Mouse (Mus musculus): ENCODE measurements around the gene Ppp1r1a. TPM values are rescaled to one million over a fixed set of nuclear protein-coding genes. Genes with fewer than 3 reads are reported as not detected.

The Ppp1r1a gene
- polyA plus RNA-seq, 1 experiment from 2014 or later = 7.6 TPM

DNA sequence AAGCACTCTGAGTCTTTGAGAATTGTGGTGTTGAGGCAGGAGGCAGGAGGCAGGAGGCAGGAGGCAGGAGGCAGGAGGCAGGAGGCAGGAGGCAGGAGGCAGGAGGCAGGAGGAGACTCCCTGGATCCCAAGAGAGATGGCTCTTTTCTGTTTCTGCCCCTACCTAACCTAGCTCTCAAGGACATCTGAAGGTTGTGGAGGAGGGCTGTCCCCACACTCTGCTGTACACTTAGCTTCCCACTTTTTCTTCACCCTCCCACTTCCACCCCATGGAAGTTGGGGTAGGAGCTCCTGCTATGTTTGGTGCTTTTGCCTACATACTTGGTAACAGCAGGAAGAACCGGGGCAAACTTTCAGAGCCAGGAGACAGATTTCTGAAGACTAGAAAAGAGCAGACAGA, 2.0 kb downstream of the Ppp1r1a start:
- WGBS = 60% methylated on average over 1 of the region's 1 CpGs
- Histone ChIP-seq H3K4me2 (no peak overlapping the region), H3K27ac (no peak overlapping the region), H3K4me1 (peaks cover 24% of the 10 kb centered on the region), H3K4me3 (no peak overlapping the region), H3K36me3 (no peaks in the 10 kb centered on the region), H3K27me3 (peaks cover 30% of the 10 kb centered on the region), H3K9ac (no peak overlapping the region), H3K9me3 (no peaks in the 10 kb centered on the region)
- ATAC-seq (ENCODE audit: insufficient number of reproducible peaks, low FRiP score, low TSS enrichment, low read depth) = no peak

DNA sequence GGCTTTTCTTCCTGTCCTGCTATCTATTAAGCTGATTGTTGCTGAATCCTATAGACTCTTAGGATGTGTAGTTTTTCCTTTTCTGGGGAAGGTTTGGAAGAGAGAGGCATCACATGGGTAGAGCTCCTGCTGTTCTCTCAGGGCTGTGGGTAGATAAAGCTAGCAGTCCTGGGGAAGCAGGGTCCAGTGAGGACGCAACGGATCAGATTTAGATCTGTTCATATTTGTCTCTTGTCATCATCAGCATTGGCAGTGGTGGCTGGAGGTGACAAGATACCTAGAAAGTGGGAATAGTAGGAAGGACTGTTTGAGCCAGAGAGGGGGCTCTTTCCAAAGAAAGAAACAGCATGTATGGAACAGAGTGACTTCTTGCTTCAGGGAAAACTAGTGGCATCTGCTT, 2.8 kb downstream of the Ppp1r1a start:
- Histone ChIP-seq H3K36me3 (no peaks in the 10 kb centered on the region), H3K4me3 (no peak overlapping the region), H3K27me3 (peaks cover 28% of the 10 kb centered on the region), H3K9ac (no peak overlapping the region), H3K4me2 (no peak overlapping the region), H3K27ac (no peak overlapping the region), H3K9me3 (no peaks in the 10 kb centered on the region), H3K4me1 (peaks cover 24% of the 10 kb centered on the region)
- WGBS = 82% methylated on average over 2 of the region's 2 CpGs
- ATAC-seq (ENCODE audit: insufficient number of reproducible peaks, low FRiP score, low TSS enrichment, low read depth) = no peak

DNA sequence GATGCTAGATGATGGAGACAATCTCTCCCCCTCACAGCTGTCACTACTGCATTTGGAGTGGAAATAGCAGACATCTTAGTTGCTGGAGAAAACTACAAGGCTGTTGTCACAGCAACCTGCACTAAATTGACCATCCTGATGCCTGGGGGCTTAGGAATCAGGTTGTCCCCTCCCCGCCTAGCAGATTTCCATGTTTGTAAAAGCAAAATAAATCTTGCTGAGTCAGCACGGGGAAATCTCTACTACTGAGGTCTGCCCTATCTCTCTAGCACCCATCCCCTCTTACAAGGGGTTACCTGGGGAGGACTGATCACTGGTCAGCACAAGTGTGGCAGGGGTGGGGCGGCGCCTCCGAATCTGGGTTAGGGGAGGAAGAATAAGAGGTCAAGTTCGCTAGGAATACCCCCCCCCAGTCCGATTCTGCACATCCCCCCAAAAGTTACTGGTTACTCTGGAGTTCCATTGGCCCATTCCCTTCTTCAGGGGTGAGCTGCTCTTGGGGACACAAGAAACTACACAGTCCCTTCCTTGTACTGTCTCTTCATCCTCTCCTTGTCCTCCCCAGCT, 3.7 kb downstream of the Ppp1r1a start:
- Histone ChIP-seq H3K4me2 (no peak overlapping the region), H3K9ac (no peak overlapping the region), H3K4me1 (peaks cover 24% of the 10 kb centered on the region), H3K9me3 (no peaks in the 10 kb centered on the region), H3K36me3 (no peaks in the 10 kb centered on the region), H3K4me3 (no peak overlapping the region), H3K27ac (no peak overlapping the region), H3K27me3 (peaks cover 26% of the 10 kb centered on the region)
- ATAC-seq (ENCODE audit: insufficient number of reproducible peaks, low FRiP score, low TSS enrichment, low read depth) = no peak
- 84% methylated on average over 7 of the region's 7 CpGs for WGBS

DNA sequence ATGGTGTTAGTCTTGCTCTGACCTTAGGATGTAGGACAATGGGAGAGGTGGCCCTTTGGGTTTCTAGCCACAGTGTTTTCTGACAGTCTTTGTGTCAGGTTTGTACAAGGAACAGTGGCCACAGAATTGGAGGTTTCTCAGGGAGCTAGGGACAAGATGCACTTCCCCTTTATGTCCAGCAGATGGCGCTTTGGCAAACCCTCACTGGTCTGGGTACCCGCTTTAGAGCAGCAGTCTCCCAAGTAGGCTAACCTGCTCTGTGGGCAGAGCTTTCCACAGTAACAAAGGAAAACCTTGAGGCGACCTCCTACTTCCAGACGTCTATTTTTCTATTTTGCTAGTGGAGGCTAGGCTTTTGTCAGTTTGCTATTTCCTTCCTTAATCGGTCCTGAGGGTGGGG, 7.4 kb downstream of the Ppp1r1a start:
- no peak for ATAC-seq (ENCODE audit: insufficient number of reproducible peaks, low FRiP score, low TSS enrichment, low read depth)
- Histone ChIP-seq H3K9ac (no peak overlapping the region), H3K4me3 (no peak overlapping the region), H3K27me3 (peaks cover 2% of the 10 kb centered on the region; the same call in 1 of the 2 replicates), H3K4me1 (no peaks in the 10 kb centered on the region), H3K27ac (no peak overlapping the region), H3K9me3 (no peaks in the 10 kb centered on the region), H3K4me2 (no peak overlapping the region), H3K36me3 (no peaks in the 10 kb centered on the region)
- 7% methylated on average over 5 of the region's 5 CpGs for WGBS

DNA sequence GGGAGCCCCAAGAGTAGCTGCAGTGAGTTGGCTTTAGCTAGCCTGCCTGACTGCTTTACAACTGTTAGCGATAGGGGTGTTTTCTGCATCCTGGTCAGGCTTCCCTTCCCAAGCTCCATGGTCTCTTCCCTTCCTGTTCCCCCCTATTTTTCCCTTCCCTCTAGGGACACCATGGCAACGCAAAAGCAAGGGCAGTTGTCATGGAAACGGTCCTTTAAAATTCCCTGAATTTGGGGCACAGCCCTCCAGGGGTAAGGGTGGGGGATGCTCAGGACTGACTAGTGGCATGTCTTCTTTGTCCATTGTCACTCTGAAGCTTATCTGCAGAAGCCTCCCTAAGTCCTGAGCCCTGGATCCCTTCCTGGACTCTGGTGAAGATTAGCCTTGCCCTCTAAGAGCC, 14.6 kb downstream of the Ppp1r1a start:
- H3K4me1 ChIP-seq = peaks cover 15% of the 10 kb centered on the region
- H3K36me3 ChIP-seq = no peaks in the 10 kb centered on the region
- H3K4me2 ChIP-seq = no peak overlapping the region
- 57% methylated on average over 3 of the region's 3 CpGs for WGBS
- H3K4me3 ChIP-seq = no peak overlapping the region
- no peak overlapping the region for H3K9ac ChIP-seq
- no peaks in the 10 kb centered on the region for H3K9me3 ChIP-seq
- H3K27ac ChIP-seq = no peak overlapping the region
- no peak for ATAC-seq (ENCODE audit: insufficient number of reproducible peaks, low FRiP score, low TSS enrichment, low read depth)
- H3K27me3 ChIP-seq = no peaks in the 10 kb centered on the region

DNA sequence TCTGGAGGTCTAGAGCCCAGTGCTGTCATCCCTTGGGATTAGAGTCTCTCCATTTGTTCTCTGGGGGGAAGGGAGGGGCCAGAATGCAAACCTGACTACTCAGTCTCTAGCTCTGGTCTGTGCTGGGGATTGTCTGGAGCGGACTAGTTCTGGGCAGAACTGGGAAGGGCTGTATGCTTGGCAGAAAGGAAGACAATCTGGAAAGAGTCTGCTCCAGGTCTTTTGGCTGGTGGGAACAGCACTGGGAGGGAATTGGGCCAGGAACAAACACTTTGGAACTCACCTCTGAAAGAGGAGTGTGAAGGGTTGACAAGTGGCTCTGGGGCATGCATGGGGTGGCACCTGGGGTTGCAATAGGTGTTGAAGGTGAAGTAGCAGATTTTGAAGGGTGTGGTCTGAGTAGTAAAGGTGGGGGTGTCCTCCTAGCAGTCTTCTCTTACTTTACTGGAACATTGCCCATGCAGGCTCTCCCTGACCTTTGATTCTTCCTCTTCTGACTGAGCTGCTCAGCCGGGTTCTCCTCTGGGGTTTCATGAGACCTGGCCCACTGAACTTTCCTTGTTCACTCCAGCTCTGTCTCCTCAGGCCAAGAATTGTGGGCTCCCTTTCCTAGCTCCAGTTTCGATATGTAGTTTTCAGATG, 15.2 kb downstream of the Ppp1r1a start:
- H3K36me3 ChIP-seq = no peaks in the 10 kb centered on the region
- no peak overlapping the region for H3K27ac ChIP-seq
- no peaks in the 10 kb centered on the region for H3K9me3 ChIP-seq
- peaks cover 15% of the 10 kb centered on the region for H3K4me1 ChIP-seq
- H3K9ac ChIP-seq = no peak overlapping the region
- 56% methylated on average over 3 of the region's 3 CpGs for WGBS
- no peak for ATAC-seq (ENCODE audit: insufficient number of reproducible peaks, low FRiP score, low TSS enrichment, low read depth)
- H3K4me2 ChIP-seq = no peak overlapping the region
- H3K27me3 ChIP-seq = no peaks in the 10 kb centered on the region
- no peak overlapping the region for H3K4me3 ChIP-seq

DNA sequence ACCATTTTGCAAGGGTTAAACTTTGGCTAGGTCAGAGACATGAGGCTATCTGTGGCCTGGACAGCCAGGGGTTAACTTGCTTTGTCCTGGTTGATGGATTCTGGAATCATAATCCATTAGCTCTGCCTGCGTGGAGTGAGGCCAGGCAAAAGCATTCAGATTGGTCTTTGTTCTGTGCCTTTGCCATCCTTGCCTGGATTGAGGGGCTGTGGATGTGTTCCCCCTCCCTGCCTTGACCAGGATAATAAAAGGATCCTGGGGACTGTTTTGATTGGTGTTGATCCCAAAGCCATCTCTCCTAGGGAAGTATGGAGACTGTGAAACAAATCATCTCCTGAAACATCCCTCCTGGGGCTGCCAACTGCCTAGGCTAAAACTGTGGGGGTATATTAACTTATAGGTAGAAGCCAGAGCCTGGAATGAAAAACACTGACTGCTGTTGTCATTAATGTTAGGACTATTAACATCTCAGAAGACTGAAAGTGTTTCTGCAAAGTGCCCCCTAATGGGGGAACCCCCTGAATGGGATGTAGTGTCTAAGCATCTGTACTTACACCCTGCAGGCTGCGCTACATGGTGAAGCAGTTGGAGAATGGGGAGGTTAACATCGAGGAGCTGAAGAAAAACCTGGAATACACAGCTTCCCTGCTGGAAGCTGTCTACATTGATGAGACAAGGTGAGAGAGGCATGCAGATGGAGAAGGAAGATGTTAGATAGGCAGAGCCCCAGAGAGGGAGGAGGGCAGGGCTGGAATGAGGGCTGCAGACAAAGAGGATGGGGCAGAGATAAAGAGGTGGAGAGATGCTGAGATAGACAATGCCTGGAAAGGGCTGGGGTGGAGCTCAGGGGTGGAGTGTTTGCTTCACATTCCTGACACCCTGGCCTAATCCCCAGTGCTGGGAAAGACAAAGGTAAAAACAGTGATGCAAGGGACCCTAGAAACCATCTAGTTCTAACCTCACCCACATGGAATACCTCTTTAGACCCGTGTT, 18.1 kb downstream of the Ppp1r1a start:
- 32% methylated on average over 4 of the region's 4 CpGs for WGBS
- Histone ChIP-seq H3K9ac (no peak overlapping the region), H3K27me3 (no peaks in the 10 kb centered on the region), H3K4me1 (peaks cover 22% of the 10 kb centered on the region), H3K9me3 (no peaks in the 10 kb centered on the region), H3K4me2 (no peak overlapping the region), H3K27ac (no peak overlapping the region), H3K4me3 (no peak overlapping the region), H3K36me3 (no peaks in the 10 kb centered on the region)
- no peak for ATAC-seq (ENCODE audit: insufficient number of reproducible peaks, low FRiP score, low TSS enrichment, low read depth)

DNA sequence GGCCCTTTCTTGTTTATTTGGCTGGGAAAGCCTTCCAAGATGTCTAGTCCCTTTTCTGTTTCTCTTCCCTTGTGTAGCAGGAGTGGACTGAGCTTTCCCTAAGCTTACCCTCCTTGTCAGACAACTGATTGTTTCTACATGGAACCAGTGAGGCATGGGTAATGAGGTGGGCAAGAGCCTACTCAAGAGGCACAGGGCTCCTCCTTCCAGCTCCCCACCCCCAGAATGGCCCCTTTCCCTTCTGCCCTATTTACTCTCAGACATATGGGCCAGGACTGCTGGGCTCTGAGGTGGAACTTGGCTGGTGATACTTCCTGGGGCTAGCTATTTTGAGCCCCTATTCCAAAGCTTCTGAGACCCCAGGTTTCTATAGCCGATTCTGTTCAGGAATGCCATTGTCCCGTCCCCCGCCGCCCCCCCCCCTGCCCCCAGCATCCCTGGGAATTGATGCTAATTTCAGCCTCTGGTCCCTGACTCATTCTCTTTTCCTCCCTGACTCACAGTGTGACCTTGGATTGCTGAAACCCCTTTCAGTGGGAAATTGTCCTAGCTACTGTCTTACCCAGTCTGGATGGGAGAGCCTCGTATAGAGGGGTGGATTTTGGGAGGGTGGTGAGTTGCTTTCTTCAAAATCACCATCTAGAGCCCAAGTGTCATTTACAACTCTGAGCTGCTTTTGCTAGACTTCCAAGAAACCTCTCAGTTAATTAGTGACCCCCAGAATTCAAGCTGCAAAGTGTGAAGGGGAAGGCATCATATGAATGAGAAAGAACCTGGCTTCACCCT, 19.0 kb downstream of the Ppp1r1a start:
- Histone ChIP-seq H3K4me1 (peaks cover 28% of the 10 kb centered on the region), H3K9ac (no peak overlapping the region), H3K4me2 (no peak overlapping the region), H3K4me3 (no peak overlapping the region), H3K27ac (no peak overlapping the region), H3K9me3 (no peaks in the 10 kb centered on the region), H3K27me3 (no peaks in the 10 kb centered on the region), H3K36me3 (no peaks in the 10 kb centered on the region)
- 14% methylated on average over 5 of the region's 5 CpGs for WGBS
- no peak for ATAC-seq (ENCODE audit: insufficient number of reproducible peaks, low FRiP score, low TSS enrichment, low read depth)

DNA sequence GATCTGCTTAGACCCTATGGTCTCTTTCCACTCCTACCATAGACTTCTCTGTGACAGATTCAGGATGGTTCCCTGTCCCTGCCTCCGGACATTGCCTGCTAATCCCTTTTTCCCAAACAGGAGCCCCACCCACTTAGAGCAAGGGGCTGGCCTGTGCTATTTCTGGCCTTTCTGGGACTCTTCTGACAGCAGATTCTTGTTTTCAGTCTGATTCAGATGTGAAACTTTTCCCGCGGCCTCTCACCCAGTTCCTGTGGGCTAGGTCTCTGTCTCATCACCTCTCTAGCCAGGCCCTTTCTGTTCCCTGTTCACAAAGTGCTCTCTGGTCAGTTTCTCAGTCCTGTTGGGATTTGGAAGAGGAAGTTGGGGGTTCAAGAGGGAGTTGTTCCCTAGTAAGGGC, 22.9 kb downstream of the Ppp1r1a start:
- Histone ChIP-seq H3K4me1 (peaks cover 33% of the 10 kb centered on the region), H3K27me3 (peaks cover 9% of the 10 kb centered on the region; the same call in 1 of the 2 replicates), H3K4me3 (no peak overlapping the region), H3K27ac (no peak overlapping the region), H3K36me3 (no peaks in the 10 kb centered on the region), H3K4me2 (no peak overlapping the region), H3K9me3 (no peaks in the 10 kb centered on the region), H3K9ac (no peak overlapping the region)
- WGBS = 52% methylated on average over 3 of the region's 3 CpGs
- ATAC-seq (ENCODE audit: insufficient number of reproducible peaks, low FRiP score, low TSS enrichment, low read depth) = no peak

DNA sequence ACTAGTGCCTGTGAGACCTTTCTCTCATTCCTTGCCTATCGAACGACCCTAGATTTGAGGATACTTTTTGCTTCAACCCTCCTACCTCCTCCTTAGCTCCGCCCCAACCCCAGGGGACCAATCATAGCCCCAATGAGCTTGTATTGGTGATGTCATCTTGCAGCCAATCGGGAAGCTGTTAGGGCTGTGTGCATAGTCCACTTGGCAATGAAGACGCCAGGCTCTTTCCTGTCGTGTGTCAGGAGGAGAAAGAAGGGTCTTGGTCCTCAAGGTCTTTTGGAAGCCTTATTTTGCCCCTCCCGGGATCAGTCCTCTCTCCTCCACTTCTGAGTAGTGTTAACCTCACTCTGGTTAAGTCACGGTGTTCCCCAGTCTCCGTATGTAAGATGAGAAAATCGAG, 23.7 kb downstream of the Ppp1r1a start:
- Histone ChIP-seq H3K9ac (no peak overlapping the region), H3K4me1 (peaks cover 27% of the 10 kb centered on the region), H3K36me3 (no peaks in the 10 kb centered on the region), H3K9me3 (no peaks in the 10 kb centered on the region), H3K27me3 (peaks cover 9% of the 10 kb centered on the region; the same call in 1 of the 2 replicates), H3K27ac (no peak overlapping the region), H3K4me3 (peak overlapping the region; percentile 34), H3K4me2 (peak overlapping the region; percentile 44)
- WGBS = 3% methylated on average over 10 of the region's 10 CpGs
- ATAC-seq (ENCODE audit: insufficient number of reproducible peaks, low FRiP score, low TSS enrichment, low read depth) = peak; percentile 79

DNA sequence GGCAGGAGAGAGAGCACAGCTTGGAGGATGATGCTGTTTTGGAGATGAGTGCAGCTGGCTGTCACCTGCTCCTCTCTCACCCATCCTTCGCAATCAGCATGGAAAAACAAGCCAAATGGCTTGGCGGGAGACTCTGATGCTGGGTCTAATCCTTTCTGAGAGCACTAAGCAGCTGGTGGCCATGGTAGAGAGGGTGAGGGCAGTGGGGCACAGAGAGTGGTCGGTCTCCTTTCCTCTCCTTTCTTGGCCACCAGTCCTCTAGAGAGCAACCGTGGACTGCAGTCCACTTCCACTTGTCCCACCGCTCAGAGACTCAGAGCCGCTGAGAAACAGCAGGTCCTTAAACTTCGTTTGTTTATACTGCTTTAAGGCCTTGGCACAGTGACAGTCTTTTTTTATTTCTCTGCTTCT, 24.2 kb downstream of the Ppp1r1a start:
- Histone ChIP-seq H3K9me3 (no peaks in the 10 kb centered on the region), H3K27ac (no peak overlapping the region), H3K4me1 (peaks cover 22% of the 10 kb centered on the region), H3K4me3 (peak overlapping the region; percentile 34), H3K27me3 (peaks cover 9% of the 10 kb centered on the region; the same call in 1 of the 2 replicates), H3K4me2 (peak overlapping the region; percentile 44), H3K36me3 (no peaks in the 10 kb centered on the region), H3K9ac (no peak overlapping the region)
- 6% methylated on average over 7 of the region's 7 CpGs for WGBS
- 0 out of 2 replicates have a peak, but pooled peaks have one; percentile 13 for ATAC-seq (ENCODE audit: insufficient number of reproducible peaks, low FRiP score, low TSS enrichment, low read depth)
